Mouse (Mus musculus): ENCODE data around the gene Gm28230. TPM values are rescaled to one million over a fixed set of nuclear protein-coding genes. Genes with fewer than 3 reads are reported as not detected.
A peak's percentile ranks its signal among the peaks of the same experiment; 100 is the strongest.

Gene Gm28230
- polyA plus RNA-seq, 1 experiment from 2014 or later, result 0.10 TPM

DNA sequence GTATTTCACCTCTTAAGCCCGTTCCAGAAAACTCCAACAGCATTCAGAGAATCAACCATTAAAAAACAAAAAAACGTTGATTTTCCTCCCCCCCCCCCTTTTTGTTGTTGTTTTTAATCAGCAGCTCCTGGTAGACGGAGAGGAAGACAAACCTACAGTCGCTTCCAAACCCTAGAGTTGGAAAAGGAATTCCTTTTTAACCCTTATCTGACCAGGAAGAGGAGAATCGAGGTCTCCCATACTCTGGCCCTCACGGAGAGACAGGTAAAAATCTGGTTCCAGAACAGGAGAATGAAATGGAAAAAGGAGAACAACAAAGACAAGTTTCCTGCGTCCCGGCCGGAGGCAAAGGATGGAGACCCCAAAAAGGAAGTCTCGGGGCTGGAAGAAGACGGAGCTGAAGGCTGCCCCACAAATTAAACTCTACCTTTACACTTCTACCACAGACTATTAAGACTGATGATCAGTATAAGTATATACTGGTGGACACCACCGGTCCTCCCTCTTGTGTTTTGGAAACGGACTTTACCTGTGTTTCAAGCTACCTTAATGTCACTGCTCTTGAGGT, 20.1 kb upstream of the Gm28230 start:
- WGBS, result 4% methylated on average over 13 of the region's 13 CpGs
- H3K27ac ChIP-seq (ENCODE audit: low read length), result no peak overlapping the region
- no peak for ATAC-seq (ENCODE audit: insufficient number of reproducible peaks, insufficient read depth, low FRiP score, low read depth)
- H3K4me2 ChIP-seq (replicated peaks; ENCODE audit: low read depth, low read length), result no peak overlapping the region
- peaks cover 6% of the 10 kb centered on the region; the same call in 1 of the 2 replicates for H3K4me1 ChIP-seq (ENCODE audit: control insufficient read depth, insufficient read depth, low read length)
- H3K4me3 ChIP-seq (ENCODE audit: low read depth, low read length), result no peak overlapping the region; the same call in 1 of the 2 replicates
- no peak overlapping the region for H3K9ac ChIP-seq (replicated peaks; ENCODE audit: low read depth, low read length)
- H3K9me3 ChIP-seq (ENCODE audit: control insufficient read depth, low read depth, low read length), result no peaks in the 10 kb centered on the region
- no peaks in the 10 kb centered on the region for H3K36me3 ChIP-seq (ENCODE audit: control insufficient read depth, insufficient read depth, low read length)
- peaks cover 64% of the 10 kb centered on the region for H3K27me3 ChIP-seq (ENCODE audit: control insufficient read depth, insufficient read depth, low read length)

- WGBS, result 24% methylated on average over 7 of the region's 7 CpGs
- peaks cover 6% of the 10 kb centered on the region; the same call in 1 of the 2 replicates for H3K4me1 ChIP-seq (ENCODE audit: control insufficient read depth, insufficient read depth, low read length)
- no peak for ATAC-seq (ENCODE audit: insufficient number of reproducible peaks, insufficient read depth, low FRiP score, low read depth)
Measured at GRCm38 (mm10) chr2:74707599-74707998, 18.9 kb upstream of the Gm28230 start.

DNA sequence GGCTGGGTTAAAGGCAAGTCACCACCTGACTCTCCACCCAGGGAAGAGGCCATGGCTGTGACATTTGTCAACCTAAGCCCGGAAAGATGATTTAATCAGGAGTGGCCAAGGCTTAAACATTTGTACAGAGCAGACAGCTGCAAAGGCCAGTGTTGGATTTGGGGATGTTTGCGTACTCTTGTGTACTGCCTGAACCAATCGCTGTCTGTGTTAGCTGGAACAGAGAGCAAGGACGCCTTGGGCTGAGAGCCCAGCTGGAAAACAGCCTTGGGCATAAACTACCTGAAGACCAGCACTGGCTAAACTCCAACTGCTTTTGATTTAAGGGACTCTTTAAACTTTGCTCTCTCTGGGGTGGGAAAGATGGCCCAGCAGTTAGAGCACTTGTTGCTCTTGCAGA, 17.9 kb upstream of the Gm28230 start:
- WGBS, result 21% methylated on average over 4 of the region's 4 CpGs
- H3K9me3 ChIP-seq (ENCODE audit: control insufficient read depth, low read depth, low read length), result no peaks in the 10 kb centered on the region
- H3K27me3 ChIP-seq (ENCODE audit: control insufficient read depth, insufficient read depth, low read length), result peaks cover 72% of the 10 kb centered on the region
- no peak overlapping the region for H3K4me3 ChIP-seq (ENCODE audit: low read depth, low read length)
- no peak overlapping the region for H3K4me2 ChIP-seq (replicated peaks; ENCODE audit: low read depth, low read length)
- no peak overlapping the region for H3K9ac ChIP-seq (replicated peaks; ENCODE audit: low read depth, low read length)
- peaks cover 6% of the 10 kb centered on the region; the same call in 1 of the 2 replicates for H3K4me1 ChIP-seq (ENCODE audit: control insufficient read depth, insufficient read depth, low read length)
- H3K27ac ChIP-seq (ENCODE audit: low read length), result no peak overlapping the region
- H3K36me3 ChIP-seq (ENCODE audit: control insufficient read depth, insufficient read depth, low read length), result no peaks in the 10 kb centered on the region
- ATAC-seq (ENCODE audit: insufficient number of reproducible peaks, insufficient read depth, low FRiP score, low read depth), result no peak

More at GRCm38 (mm10) chr2:74707599-74707998, 18.9 kb upstream of the Gm28230 start:
- peaks cover 75% of the 10 kb centered on the region for H3K27me3 ChIP-seq (ENCODE audit: control insufficient read depth, insufficient read depth, low read length)
- H3K27ac ChIP-seq (ENCODE audit: low read length), result no peak overlapping the region
- no peaks in the 10 kb centered on the region for H3K36me3 ChIP-seq (ENCODE audit: control insufficient read depth, insufficient read depth, low read length)
- no peak overlapping the region for H3K4me3 ChIP-seq (ENCODE audit: low read depth, low read length)
- no peak overlapping the region for H3K9ac ChIP-seq (replicated peaks; ENCODE audit: low read depth, low read length)
- H3K4me2 ChIP-seq (replicated peaks; ENCODE audit: low read depth, low read length), result no peak overlapping the region
- H3K9me3 ChIP-seq (ENCODE audit: control insufficient read depth, low read depth, low read length), result no peaks in the 10 kb centered on the region

- 11% methylated on average over 5 of the region's 5 CpGs for WGBS
- no peak overlapping the region for H3K9ac ChIP-seq (replicated peaks; ENCODE audit: low read depth, low read length)
- no peaks in the 10 kb centered on the region for H3K36me3 ChIP-seq (ENCODE audit: control insufficient read depth, insufficient read depth, low read length)
- no peak overlapping the region for H3K27ac ChIP-seq (ENCODE audit: low read length)
- H3K4me1 ChIP-seq (ENCODE audit: control insufficient read depth, insufficient read depth, low read length), result peaks cover 6% of the 10 kb centered on the region; the same call in 1 of the 2 replicates
- H3K4me2 ChIP-seq (replicated peaks; ENCODE audit: low read depth, low read length), result no peak overlapping the region
- ATAC-seq (ENCODE audit: insufficient number of reproducible peaks, insufficient read depth, low FRiP score, low read depth), result no peak
- H3K9me3 ChIP-seq (ENCODE audit: control insufficient read depth, low read depth, low read length), result no peaks in the 10 kb centered on the region
- no peak overlapping the region for H3K4me3 ChIP-seq (ENCODE audit: low read depth, low read length)
- peaks cover 70% of the 10 kb centered on the region for H3K27me3 ChIP-seq (ENCODE audit: control insufficient read depth, insufficient read depth, low read length)
Measured at GRCm38 (mm10) chr2:74709465-74710419, 16.8 kb upstream of the Gm28230 start.

DNA sequence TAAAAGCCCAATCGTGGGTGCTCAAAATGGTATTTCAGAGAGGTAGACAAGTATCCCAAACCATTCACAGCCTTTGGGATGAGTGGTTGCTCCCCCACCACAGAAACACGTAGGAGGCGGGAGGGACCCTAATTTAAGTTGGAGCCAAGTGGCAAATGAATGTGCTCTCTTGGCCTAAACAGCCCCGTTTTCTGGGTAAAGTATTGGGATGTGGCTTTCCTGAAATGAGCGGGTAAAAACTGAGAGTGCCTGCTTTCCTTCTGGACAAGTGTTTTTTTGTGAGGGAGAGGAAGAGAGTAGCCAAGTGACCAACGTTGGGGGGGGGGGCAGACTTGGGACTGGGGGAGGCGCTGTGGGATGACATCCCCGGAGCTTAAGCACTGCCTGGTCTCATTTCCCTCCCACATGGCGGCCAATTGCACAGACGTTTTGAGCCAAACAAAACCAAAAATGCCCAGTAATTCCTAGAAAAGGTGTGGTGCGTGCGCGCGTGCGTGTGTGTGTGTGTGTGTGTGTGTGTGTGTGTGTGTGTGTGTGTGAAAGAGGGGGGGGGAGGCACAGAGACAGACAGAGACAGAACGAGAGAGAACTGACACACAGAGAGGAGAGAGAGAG, 15.5 kb upstream of the Gm28230 start:
- H3K4me1 ChIP-seq (ENCODE audit: control insufficient read depth, insufficient read depth, low read length), result no peaks in the 10 kb centered on the region; the same call in 1 of the 2 replicates
- 5% methylated on average over 16 of the region's 16 CpGs for WGBS
- H3K9me3 ChIP-seq (ENCODE audit: control insufficient read depth, low read depth, low read length), result no peaks in the 10 kb centered on the region
- peaks cover 72% of the 10 kb centered on the region for H3K27me3 ChIP-seq (ENCODE audit: control insufficient read depth, insufficient read depth, low read length)
- no peak for ATAC-seq (ENCODE audit: insufficient number of reproducible peaks, insufficient read depth, low FRiP score, low read depth)
- no peak overlapping the region for H3K9ac ChIP-seq (replicated peaks; ENCODE audit: low read depth, low read length)
- no peak overlapping the region for H3K4me2 ChIP-seq (replicated peaks; ENCODE audit: low read depth, low read length)
- H3K27ac ChIP-seq (ENCODE audit: low read length), result no peak overlapping the region
- no peaks in the 10 kb centered on the region for H3K36me3 ChIP-seq (ENCODE audit: control insufficient read depth, insufficient read depth, low read length)
- H3K4me3 ChIP-seq (ENCODE audit: low read depth, low read length), result no peak overlapping the region; the same call in 1 of the 2 replicates

DNA sequence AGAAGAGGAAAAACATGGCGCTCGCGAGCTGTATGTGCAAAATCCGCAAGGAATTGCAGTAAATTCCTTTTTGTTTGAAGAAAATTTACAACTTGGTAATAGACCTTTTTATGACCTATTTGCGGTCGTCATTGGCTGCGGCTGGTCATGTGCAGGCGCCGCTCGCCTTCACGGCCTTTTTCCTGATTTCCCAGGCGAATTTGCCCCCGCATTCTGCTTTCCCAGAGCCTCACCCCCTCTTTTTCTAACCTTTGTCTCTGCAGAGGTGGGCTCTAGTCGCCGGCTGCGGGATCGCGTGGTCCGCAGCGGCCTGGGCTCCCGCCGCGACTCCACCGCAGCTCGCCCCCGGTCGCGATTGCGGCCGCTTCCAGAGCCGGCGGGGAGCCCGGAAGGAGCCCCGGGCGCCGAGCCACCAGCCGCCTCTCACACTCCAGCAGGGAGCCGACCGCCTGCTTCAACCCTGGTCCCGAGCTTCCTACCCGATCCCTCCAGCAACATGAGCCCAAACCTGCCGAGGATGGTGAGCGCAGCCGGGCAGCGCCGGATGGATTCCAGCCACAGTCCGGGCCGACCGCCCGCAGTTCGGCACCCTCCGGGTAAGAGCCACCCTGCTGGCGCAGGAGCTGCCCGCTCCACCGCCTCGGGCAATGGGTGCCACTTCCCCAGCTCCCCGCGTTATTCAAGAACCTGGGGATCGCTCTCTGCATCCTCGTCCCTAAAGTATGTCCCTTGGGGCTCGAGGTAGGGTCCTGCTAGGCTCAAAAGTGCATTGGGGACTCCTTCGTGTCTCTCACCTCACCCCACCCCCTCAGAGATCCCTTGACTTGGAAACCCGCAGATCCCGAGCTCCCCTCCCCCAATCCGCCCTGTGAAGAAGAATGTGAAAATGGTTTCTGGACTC, 14.6 kb upstream of the Gm28230 start, which contains the start of the genes Hoxd3 and Hoxd4:
Hoxd3 (plus strand) TSS at position 207 of the 901 bp plus-strand sequence.
Hoxd4 (plus strand) TSS at position 209 of the 901 bp plus-strand sequence.
- H3K9ac ChIP-seq (replicated peaks; ENCODE audit: low read depth, low read length), result peak within 1 kb of the TSS; percentile 18; the same call in 1 of the 2 replicates
- WGBS, result under 1% methylated on average over 63 of the region's 65 CpGs
- H3K27me3 ChIP-seq (ENCODE audit: control insufficient read depth, insufficient read depth, low read length), result peaks cover 78% of the 10 kb centered on the region

DNA sequence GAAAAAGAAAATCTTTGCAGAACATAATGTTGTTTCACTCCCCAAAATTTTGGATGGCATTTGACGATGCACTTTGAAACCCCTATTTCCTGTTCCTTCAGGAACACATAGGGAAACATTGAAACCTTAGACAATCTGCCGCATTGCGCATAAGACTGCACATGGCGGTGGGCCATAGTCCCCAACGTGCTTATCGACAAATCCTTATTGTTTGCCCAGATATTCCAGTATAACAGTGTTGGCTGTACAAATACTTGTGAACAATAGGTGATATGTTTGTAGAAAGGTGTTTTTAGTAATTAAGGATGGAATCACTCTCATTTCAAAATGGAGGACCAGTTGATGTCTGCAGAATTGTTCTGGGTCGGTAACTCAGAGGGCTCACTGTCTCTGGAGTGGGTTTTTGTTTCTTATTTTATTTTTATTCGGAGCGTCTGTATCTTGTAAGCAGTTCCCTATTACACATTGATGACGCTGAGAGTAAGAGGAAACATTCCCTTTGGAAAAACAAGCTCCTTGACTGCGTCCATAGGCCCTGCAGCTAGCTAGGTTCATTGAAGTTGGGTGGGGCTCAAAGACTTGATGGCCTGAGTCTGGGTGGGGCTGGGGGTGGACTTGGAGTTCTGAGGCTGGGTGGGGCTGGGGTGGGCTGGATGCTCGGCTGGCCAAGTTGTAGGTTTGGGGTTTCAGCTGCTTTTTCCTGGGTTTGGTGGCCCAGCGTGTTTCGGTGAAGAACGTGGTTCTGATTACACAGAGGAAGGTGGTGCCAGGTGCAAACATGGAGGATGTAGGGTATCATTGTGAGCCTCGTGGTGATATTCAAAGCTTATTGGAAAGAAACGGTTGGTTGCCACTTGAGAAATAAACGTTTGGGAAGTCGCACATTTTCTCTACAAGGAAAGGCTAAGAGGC, 13.0 kb upstream of the Gm28230 start:
- Histone ChIP-seq H3K9ac (replicated peaks; ENCODE audit: low read depth, low read length) (no peak overlapping the region), H3K36me3 (ENCODE audit: control insufficient read depth, insufficient read depth, low read length) (no peaks in the 10 kb centered on the region), H3K4me2 (replicated peaks; ENCODE audit: low read depth, low read length) (no peak overlapping the region), H3K27ac (ENCODE audit: low read length) (no peak overlapping the region), H3K4me1 (ENCODE audit: control insufficient read depth, insufficient read depth, low read length) (no peaks in the 10 kb centered on the region; the same call in 1 of the 2 replicates), H3K9me3 (ENCODE audit: control insufficient read depth, low read depth, low read length) (no peaks in the 10 kb centered on the region), H3K27me3 (ENCODE audit: control insufficient read depth, insufficient read depth, low read length) (peaks cover 75% of the 10 kb centered on the region), H3K4me3 (ENCODE audit: low read depth, low read length) (no peak overlapping the region)
- no peak for ATAC-seq (ENCODE audit: insufficient number of reproducible peaks, insufficient read depth, low FRiP score, low read depth)
- WGBS, result 13% methylated on average over 19 of the region's 19 CpGs

More for the DNA sequence above, 14.6 kb upstream of the Gm28230 start, which contains the start of the genes Hoxd3 and Hoxd4:
- no peaks in the 10 kb centered on the region for H3K9me3 ChIP-seq (ENCODE audit: control insufficient read depth, low read depth, low read length)
- no peaks in the 10 kb centered on the region for H3K36me3 ChIP-seq (ENCODE audit: control insufficient read depth, insufficient read depth, low read length)
- ATAC-seq (ENCODE audit: insufficient number of reproducible peaks, insufficient read depth, low FRiP score, low read depth), result 0 out of 2 replicates have a peak, but pooled peaks have one; percentile 56
- peak within 1 kb of the TSS; percentile 37 for H3K4me2 ChIP-seq (replicated peaks; ENCODE audit: low read depth, low read length)
- 0 out of 2 replicates have a peak within 1 kb of the TSS, but pooled peaks have one; percentile 33 for H3K27ac ChIP-seq (ENCODE audit: low read length)
- H3K4me1 ChIP-seq (ENCODE audit: control insufficient read depth, insufficient read depth, low read length), result no peaks in the 10 kb centered on the region; the same call in 1 of the 2 replicates
- H3K4me3 ChIP-seq (ENCODE audit: low read depth, low read length), result peak within 1 kb of the TSS; percentile 34
